Mouse (Mus musculus) left cerebral cortex, postnatal 25 days (tissue): Measurements from ENCODE around the gene Oas1g. TPM values are rescaled to one million over a fixed set of nuclear protein-coding genes. Genes with fewer than 3 reads are reported as not detected.
"Not testable (repeated sequence)": the region's sequence is repeated elsewhere in the genome, so short reads cannot be mapped to it uniquely, and the experiment has no call there.

Source experiments
- DNase-seq, 2 experiments: peaks; one replicate each; pipeline ENCODE4 v3.0.0; 2022; ENCODE audit warnings: low spot score in 2 of 2, mixed read lengths in 1 of 2
- intact Hi-C: fragments of 180-260 bp; cut with DNase I; formaldehyde crosslinking; loops from one replicate; pipeline ENCODE4 v1.15.1; 2025
- total RNA-seq, 2 experiments: library from RNA; stranded (reverse); gene quantifications; 2 replicates each; pipeline ENCODE4 v1.2.3; 2021

The Oas1g gene
- under 1 TPM in 1 of 2 experiments, not detected in 1; 0.30 TPM for total RNA-seq

- DNase-seq = not testable (repeated sequence)
- intact Hi-C loops = loop anchor here (2.0 kb wide), 1 partner anchor 15 kb away; no protein-coding TSS in a partner anchor
These were observed at the start of gene Oas1g for GRCm38 (mm10) chr5:120887413-120887812. TSS of gene Oas1g (minus strand) at chr5:120887613.

- no peak for DNase-seq
- intact Hi-C loops = loop anchor here (5.0 kb wide), 1 partner anchor 117 kb away; no protein-coding TSS in a partner anchor
These were observed 46.6 kb upstream of the Oas1g start for GRCm38 (mm10) chr5:120933966-120934365.

- no peak for DNase-seq
- intact Hi-C loops = loop anchor here (5.0 kb wide), 1 partner anchor 90 kb away; no protein-coding TSS in a partner anchor
These were observed 39.6 kb upstream of the Oas1g start for GRCm38 (mm10) chr5:120927036-120927435.

- intact Hi-C loops = loop anchor here (5.0 kb wide), 1 partner anchor 89 kb away; no protein-coding TSS in a partner anchor
- DNase-seq = not testable (repeated sequence)
These were observed 38.9 kb upstream of the Oas1g start for GRCm38 (mm10) chr5:120926311-120926710.

- intact Hi-C loops = not testable (repeated sequence)
These were observed 37.1 kb upstream of the Oas1g start for GRCm38 (mm10) chr5:120924520-120924919.

GRCm38 (mm10) chr5:120923969-120924368, 36.6 kb upstream of the Oas1g start:
- no peak for DNase-seq
- intact Hi-C loops = no loop called here

More at GRCm38 (mm10) chr5:120924520-120924919, 37.1 kb upstream of the Oas1g start:
- DNase-seq = not testable (repeated sequence)

- intact Hi-C loops = no loop called here
- no peak for DNase-seq
These were observed 32.9 kb upstream of the Oas1g start for GRCm38 (mm10) chr5:120920296-120920695.

- not testable (repeated sequence) for DNase-seq
These were observed 31.9 kb upstream of the Oas1g start for GRCm38 (mm10) chr5:120919156-120919935.

GRCm38 (mm10) chr5:120914204-120914603, 26.8 kb upstream of the Oas1g start, which contains the start of gene Oas1d:
TSS of gene Oas1d (plus strand) at chr5:120914536.
- DNase-seq, intact Hi-C loops: not testable (repeated sequence)

More at GRCm38 (mm10) chr5:120919156-120919935, 31.9 kb upstream of the Oas1g start:
- intact Hi-C loops = not testable (repeated sequence)

GRCm38 (mm10) chr5:120908196-120908920, 20.9 kb upstream of the Oas1g start:
- intact Hi-C loops = no loop called here
- DNase-seq = no peak

GRCm38 (mm10) chr5:120906791-120907733, 19.6 kb upstream of the Oas1g start, which contains the start of gene Oas1a:
TSS of gene Oas1a (minus strand) at chr5:120907521.
- DNase-seq, intact Hi-C loops: not testable (repeated sequence)

- intact Hi-C loops = loop anchor here (2.0 kb wide), 1 partner anchor 15 kb away; the partner anchor contains the start of gene Oas1g
- no peak for DNase-seq
These were observed 14.6 kb upstream of the Oas1g start for GRCm38 (mm10) chr5:120902056-120902455.

- DNase-seq = no peak
- intact Hi-C loops = no loop called here
These were observed 13.3 kb upstream of the Oas1g start for GRCm38 (mm10) chr5:120900666-120901065.

GRCm38 (mm10) chr5:120898726-120899125, 11.3 kb upstream of the Oas1g start:
- DNase-seq = no peak
- intact Hi-C loops = loop anchor here (2.0 kb wide), 1 partner anchor 20 kb away; no protein-coding TSS in a partner anchor

- intact Hi-C loops = loop anchor here (2.0 kb wide), 1 partner anchor 20 kb away; no protein-coding TSS in a partner anchor
- no peak for DNase-seq
These were observed 10.9 kb upstream of the Oas1g start for GRCm38 (mm10) chr5:120898307-120898706.

GRCm38 (mm10) chr5:120895231-120895900, 8.0 kb upstream of the Oas1g start:
- intact Hi-C loops = no loop called here
- no peak for DNase-seq

GRCm38 (mm10) chr5:120894692-120895091, 7.3 kb upstream of the Oas1g start:
- DNase-seq, intact Hi-C loops: not testable (repeated sequence)

GRCm38 (mm10) chr5:120893866-120894265, 6.5 kb upstream of the Oas1g start:
- DNase-seq, intact Hi-C loops: not testable (repeated sequence)
